Mouse (Mus musculus) hematopoietic stem cell, adult 5-6 weeks (primary cell): ENCODE results near the gene Gstm3. TPM values are rescaled to one million over a fixed set of nuclear protein-coding genes. Genes with fewer than 3 reads are reported as not detected.

Source experiments
- total RNA-seq: library from RNA; stranded (forward); fragments of 172-1452, 232-1000 nt; gene quantifications from 2 replicates; pipeline ENCODE4 v1.2.3, GENCODE M21; 2017

Gstm3 gene
- total RNA-seq, 1 experiment from 2014 or later: not detected

Other genes starting within 250 kb of the Gstm3 start
- gene Csf1, start 208.8 kb downstream of the Gstm3 start, total RNA-seq: 5.7 and 6.2 TPM in 2 replicates
- gene Eps8l3, start 92.1 kb downstream of the Gstm3 start, total RNA-seq: not detected in 2 replicates
- 34.2 and 42.6 TPM in 2 replicates for gene Gstm5, start 73.5 kb downstream of the Gstm3 start, total RNA-seq
- gene Gstm7, start 37.5 kb downstream of the Gstm3 start, total RNA-seq: 8.3 and 11.8 TPM in 2 replicates
- not detected in 2 replicates for gene Gstm6, start 25.5 kb downstream of the Gstm3 start, total RNA-seq
- 1.7 and 2.8 TPM in 2 replicates for gene Gstm2, start 17.2 kb upstream of the Gstm3 start, total RNA-seq
- 104 and 128 TPM in 2 replicates for gene Gstm1, start 48.7 kb upstream of the Gstm3 start, total RNA-seq
- 11.8 and 13.1 TPM in 2 replicates for gene Gstm4, start 75.6 kb upstream of the Gstm3 start, total RNA-seq
- gene Ampd2, start 117.4 kb upstream of the Gstm3 start, total RNA-seq: 45.3 and 46.7 TPM in 2 replicates
- 3.8 and 4.4 TPM in 2 replicates for gene Gnat2, start 123.5 kb upstream of the Gstm3 start, total RNA-seq
- 140 and 171 TPM in 2 replicates for gene Gnai3, start 176.9 kb upstream of the Gstm3 start, total RNA-seq
- not detected in 2 replicates for gene Gpr61, start 185.6 kb upstream of the Gstm3 start, total RNA-seq
- 3.2 and 5.8 TPM in 2 replicates for gene Amigo1, start 217.1 kb upstream of the Gstm3 start, total RNA-seq
- 7.7 and 9.5 TPM in 2 replicates for gene Cyb561d1, start 231.9 kb upstream of the Gstm3 start, total RNA-seq
- gene Atxn7l2, start 241.7 kb upstream of the Gstm3 start, total RNA-seq: 4.2 and 4.6 TPM in 2 replicates